Mouse (Mus musculus): ENCODE measurements around the gene Sync. TPM values are rescaled to one million over a fixed set of nuclear protein-coding genes. Genes with fewer than 3 reads are reported as not detected.

Gene Sync
- under 1 TPM; 0.45 to 0.49 (median 0.47) TPM for polyA plus RNA-seq (2017; shearing (Covaris generic))

DNA sequence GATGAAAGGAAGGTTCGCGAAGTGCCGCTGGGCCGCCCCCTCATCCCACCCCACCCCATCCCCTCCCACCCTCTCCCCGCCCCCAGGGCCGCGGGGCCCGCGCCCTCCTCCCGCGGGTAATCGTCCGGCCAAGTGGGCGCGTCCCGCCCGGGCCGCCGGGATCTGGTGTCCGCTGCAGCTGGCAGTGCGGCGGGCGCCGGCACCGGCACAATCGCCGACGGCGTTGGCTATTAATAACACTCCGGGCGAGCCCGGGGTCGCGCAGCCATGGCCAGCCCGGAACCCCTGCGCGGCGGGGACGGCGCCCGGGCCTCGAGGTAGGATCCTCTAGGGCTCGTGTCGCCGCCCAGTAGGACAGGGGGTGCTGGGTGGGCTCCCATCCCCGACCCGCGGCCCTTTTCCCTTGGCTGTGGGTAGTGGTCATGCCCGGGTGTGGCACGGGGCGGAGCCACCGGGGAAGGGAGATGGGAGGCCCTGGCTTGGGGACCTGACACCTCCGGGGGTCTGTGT lies at the start of gene Sync:
TSS of gene Sync (plus strand) at position 146 of the 510 bp plus-strand sequence.
- ATAC-seq, result no peak

DNA sequence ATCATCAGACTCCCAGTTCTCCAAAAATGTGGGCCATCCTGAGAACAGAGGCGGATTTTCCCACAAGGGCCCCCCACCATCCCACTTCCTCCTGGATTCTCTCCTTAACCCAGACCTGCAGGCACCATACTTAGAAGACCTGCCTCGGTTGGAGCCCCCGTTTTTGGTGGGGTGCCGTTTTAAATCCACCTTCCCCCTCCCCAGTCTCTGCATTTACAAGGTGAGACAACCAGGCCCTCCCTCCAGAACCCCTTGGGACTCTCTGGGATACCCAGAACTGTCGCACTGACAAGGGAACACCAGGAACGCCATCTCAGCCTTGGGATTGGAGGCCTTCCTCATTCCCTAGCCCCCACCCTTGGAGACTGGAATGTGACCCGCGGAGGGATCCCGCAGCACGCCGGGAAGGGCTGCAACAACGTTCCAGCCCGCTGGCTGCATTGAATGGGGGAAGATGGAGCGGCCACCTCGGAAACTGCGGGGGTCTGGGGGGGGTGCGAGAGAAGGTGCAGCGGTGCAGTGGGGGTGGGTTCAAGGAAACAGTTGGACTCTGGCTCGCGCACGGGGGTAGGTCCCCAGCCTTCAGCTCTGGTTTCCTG lies 49.5 kb upstream of the Sync start:
- ATAC-seq, result no peak

DNA sequence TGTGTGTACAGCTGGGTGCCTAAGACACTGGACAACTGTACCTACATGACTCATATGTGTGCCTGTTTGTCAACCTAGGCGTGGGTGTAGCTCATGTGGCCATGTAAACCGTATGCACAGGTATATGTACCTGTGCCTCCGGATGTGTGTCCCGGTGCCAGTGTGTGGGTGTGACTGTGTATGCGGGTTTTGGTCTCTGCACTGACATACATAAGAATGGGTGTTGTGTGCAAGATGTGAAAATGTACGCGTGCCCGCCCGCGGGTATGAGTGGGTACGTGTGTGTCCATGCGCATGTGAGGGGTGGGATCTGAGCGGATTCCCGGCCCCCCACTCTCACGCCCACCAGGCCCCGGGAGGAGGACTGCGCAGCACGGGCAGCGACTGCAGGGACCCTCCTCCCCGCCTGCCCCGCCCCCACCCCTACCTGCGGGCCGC lies 48.8 kb upstream of the Sync start:
- ATAC-seq, result no peak

DNA sequence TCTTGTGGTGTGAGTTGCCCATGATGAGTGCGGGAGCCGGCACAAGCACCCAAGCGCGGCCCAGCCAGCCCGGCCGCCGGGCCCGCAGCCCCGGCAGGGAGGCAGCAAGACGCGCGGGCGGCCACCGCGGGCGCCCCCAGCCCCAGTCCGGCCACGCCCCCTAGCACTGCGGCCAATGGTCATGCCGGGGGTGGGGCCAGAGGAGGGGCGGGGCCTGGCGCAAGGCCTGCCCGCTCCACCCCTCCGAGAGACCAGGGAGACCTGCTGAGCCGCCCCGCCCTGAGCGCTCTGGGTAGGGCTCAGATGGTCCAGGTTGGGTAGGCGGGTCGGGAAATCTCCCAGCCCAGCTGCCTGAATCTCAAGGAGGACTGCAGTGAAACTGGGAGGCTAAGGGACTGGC lies 48.3 kb upstream of the Sync start:
- ATAC-seq, result no peak

DNA sequence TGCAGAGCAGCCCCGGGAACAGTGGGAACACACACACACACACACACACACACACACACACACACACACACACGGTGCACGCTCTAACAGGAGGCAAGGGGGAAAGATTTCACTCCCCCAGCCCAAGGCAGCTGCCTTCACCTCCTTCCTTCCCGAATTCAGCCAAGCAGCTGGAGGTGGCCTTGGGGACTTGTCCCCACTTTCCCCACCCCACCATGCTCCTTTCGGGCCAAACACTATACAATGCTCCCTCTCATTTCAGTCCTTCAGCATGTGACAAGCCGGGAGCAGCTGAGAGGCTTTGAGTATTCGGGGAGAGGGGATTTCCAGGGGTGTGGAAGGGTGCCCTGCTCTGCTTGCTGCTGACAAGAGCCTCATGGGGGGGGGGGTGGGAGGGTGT lies 45.5 kb upstream of the Sync start:
- ATAC-seq, result no peak

DNA sequence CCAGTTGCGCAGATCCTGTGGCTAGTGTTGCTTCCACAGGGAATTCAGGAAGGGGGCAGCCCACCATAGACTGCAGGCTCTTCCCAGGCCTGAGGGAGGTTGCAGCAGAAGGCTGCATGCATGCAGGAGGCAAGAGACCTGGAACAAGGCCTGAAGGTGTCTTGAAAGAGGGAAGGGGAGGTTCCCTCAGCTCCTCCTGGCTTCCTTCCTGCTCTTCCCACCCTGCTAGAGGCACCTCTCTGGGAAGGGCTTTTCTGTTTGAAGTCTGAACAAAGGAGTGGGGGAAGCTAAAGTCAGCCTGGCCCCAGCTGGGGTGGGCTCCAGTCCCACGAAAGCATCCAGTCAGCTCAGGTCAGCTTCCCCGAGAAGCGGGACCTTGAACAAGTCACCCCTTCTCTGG lies 45.1 kb upstream of the Sync start:
- ATAC-seq, result no peak

DNA sequence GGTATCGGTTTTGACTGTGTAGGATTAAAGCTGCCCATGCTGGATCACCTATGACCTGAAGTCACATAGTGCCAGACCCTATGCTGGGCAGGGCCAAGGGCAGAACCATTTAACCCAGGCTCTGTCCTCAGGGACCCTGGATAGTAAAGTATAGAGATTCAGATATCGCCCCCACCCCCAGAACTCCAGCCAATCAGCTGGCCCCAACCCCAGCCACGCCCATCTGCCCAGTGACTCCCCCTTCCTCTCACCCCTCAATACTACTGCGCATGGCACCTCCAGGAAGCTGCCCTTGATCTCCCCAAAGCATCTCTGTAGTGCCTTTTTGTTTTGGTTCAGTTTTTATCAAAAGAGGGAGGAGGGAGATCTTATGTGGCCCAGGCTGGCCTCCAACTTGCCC lies 44.7 kb upstream of the Sync start:
- no peak for ATAC-seq

DNA sequence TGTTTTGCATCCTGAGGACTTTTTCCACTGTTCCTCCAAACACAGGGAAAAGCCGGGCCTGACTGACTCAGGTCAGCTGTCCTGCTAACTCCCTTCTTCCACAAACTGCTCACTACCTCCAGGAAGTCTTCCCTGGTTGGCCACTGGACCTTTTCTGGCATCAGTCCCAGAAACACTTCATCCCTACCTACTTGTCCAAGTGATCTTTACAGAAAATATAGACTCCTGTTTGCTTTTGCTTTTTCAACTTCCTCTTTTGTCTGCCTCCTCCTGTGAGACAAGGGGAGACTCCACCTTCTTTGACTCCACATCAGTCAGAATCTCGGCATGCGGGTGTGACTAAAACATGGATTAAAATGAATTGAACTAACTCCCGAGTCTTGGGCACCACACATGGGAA lies 42.6 kb upstream of the Sync start:
- no peak for ATAC-seq

DNA sequence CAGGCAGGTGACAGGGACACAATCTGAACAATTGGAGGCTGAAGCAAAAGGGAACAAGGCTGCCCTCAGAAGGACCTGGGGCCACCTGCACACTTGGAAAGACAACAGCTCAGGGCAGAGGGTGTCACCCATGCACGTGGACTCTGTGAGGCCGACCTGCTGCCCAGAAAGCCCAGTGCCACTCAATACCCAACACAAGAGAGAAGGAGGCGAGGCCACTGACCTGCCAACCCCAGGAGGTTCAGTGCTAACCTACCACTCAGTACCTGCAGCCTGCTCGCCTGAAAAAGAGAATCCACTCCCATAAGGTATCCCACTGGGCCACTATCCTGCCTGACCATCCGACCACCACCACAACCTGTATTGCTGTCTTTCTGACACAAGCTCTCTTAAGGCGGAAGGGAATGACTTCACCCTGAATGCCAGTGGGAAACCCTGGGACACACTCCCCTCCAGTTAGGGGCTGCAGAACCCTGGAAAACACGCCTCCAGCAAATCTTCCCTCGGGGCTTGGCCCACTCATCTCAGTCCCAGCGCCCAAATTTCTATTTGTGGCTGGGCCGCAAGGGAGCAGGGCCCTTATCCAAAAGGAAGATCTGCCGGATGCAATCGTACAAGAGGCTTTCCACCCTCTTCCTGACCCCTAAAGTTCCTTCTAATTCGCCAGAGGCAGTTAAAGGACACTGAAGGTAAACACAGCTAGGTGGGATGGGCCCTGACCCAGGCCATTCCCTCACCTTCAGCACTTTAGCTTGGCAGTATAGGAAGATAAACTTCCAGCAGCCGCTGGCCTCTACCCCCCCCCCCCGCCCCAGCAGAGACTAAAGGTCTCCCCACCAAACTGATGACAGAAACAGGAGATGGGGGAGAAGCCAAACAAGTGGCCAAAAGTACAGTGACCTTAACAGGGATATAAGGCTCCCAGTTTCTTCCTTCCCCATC lies 40.8 kb upstream of the Sync start:
- no peak for ATAC-seq

DNA sequence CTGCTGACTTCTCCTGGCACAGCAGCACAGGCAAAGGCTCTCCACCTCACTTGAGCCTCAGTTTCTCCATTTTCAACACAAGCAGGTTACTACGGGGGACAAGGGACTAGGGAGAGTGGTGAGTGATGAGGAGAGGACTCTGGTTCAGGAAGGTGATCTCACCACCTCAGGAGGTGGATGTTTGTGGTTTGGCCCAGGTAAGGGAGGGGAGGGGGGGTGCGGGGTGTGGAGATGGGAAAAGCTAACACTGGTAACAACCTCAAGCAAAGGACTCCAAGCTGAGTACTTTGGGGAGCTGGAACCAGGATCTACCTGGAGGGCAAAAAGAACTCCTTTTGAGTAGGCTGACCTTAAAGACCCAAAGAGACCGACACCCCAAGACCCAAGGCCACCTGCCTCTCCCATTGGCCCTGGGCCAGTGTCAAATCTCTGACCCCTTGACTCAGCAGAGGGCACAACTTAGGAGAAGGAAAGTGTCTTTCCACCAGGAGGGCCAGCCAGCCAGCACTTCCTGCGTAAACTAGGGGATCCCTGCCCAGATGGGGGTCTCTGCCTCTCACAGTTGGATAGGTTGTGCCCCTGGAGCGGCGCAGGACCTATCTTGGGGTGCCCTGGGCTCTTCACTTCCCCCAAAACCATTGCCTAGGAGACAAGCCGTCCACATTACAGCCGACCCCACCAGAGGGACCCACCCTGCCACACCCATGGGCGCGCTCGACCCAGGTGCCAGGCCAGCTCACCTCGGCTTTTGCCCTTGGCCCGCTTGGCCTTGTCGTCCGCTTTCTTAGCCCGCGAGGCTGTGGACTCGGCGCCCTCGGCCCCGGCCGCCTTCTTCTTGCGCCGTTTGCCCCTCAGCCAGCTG lies 39.8 kb upstream of the Sync start:
- ATAC-seq, result no peak

DNA sequence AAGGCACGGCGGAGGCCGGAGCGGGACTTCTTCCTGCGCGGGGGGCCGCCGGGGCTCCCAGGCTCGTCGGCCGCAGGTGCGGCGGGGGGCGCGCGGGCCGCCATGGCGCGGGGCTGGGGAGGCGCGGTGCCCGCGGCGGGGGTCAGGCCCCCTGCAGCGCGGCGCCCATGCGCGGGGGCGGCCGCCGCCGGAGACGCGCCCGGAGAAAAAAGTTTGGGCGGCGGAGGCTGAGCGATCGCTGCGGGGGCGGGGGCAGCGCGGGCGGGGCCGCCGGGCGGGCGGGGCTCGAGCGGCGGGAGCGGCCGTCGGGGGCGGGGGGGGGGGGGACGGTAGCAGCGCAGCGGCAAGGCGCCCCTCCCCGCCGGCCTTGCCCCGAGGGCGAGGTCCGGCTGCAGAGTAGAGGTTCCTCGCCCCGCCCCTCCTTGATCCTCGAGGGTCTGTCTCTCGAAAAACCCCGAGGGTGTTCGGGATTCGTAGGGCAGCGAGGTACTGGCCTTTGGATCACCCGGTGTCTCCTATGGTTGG lies 39.1 kb upstream of the Sync start:
- ATAC-seq, result no peak

DNA sequence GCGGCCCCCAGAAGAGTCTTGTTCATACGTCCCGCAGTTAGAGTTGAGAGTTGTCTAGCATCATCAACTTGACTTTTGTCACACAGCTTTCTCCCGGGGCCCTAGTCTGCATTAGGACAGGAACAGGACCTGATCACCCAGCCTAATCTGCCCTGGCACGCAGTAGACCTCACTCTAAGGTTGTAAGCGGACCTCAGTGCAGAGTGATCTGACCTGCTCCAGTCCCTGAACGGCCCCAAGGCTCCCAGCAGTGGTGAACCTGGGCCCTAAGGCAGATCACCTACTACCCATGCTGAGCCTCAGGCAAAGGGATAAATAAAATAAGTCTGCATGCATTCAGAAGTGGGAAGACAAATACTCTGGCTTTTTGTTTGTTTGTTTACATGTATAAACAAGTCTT lies 38.1 kb upstream of the Sync start:
- no peak for ATAC-seq

DNA sequence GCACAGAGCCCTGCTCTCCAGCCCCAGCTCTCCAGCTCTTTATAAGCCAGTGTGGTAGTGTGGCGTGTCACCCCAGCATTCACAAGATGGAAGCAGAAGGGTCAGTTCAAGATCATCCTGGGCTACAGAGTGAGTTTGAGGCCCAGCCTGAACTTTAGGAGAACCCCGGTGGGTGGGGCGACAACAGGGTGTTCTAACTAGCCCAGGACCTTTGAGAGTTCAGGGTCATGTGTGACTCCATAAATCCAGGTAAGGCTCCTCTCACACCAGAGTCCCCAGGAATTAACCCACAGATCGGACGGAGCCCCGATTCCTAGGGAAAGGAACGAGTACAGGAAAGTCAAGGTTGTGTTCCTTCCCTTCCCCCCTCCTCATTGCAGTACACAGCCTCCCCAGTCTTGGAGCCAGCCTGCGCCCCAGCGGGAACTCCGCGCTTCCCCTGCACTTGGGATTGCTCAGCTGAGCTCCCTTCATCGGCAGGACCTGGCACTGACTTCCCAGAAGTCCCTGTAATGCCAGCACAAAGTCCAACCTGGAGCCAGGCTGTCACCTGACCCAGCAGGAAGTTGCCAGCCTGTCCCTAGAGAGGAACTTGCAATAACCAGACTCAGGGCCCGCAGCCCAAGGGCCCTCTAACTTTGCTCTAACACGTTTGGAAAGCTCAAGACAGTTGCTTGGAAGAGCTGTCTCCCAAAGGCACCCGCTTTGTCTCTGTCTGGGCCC lies 36.5 kb upstream of the Sync start:
- no peak for ATAC-seq

DNA sequence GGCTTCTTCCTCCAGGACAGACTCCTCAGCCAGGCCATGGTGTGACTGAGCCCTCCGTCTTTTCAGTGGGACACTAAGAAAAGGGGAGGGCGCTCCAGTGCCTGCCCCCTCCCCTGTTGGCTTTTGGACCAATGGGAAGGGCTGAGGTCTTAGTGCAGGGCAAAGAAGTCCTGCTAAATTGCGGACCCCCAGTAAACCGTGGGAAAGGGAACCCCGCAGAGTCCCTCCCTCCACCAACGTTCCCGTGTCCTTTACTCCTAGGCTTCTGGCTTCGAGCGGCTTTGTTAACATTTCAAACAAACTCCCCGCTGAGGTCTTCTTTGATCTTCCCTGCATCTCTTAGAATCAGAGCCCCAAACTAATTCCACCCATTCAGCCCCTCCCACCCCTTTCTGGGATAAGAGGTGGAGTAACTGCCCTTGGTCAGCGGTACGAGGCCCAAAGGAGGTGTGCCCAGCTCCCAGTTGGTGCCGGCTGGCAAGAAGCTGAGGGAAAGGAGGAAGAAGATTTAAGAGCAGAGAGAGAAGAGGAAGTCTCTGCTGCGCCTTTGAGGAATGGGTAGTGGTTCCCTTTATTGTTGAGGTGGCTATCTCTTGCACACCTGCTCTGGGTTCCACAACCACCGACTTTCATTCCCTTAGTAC lies 35.8 kb upstream of the Sync start:
- no peak for ATAC-seq

DNA sequence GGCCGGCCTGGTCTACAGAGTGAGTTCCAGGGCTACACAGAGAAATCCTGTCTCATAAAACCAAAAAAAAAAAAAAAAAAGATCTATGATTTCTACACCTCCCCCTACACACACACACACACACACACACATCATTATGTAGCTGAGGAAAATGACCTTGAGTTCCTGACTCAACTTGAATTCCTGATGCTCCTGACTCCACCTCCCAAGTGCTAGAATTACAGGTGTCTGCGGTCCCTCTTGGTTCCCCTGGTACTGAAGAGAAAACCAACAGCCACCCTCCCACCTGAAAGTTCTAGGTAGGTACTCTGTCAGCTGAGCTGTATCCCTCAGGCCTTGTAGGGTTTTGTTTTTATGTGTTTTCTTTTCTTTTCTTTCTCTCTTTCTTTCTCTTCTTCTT lies 34.9 kb upstream of the Sync start:
- no peak for ATAC-seq

DNA sequence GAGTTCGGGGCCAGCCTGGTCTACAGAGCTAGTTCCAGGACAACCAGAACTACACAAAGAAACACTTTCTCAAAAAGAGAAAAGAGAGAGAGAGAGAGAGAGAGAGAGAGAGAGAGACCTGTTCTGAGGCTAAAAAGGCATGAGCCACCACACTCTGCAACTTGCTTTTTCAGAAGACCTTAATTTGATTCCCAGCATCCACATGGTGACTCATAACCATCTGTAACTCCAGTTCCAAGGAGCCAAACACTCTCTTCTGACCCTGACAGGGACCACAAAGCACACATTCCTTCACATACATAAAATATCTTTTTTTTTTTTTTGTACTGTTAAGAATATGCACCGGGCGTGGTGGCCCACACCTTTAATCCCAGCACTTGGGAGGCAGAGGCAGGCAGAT lies 32.8 kb upstream of the Sync start:
- no peak for ATAC-seq

DNA sequence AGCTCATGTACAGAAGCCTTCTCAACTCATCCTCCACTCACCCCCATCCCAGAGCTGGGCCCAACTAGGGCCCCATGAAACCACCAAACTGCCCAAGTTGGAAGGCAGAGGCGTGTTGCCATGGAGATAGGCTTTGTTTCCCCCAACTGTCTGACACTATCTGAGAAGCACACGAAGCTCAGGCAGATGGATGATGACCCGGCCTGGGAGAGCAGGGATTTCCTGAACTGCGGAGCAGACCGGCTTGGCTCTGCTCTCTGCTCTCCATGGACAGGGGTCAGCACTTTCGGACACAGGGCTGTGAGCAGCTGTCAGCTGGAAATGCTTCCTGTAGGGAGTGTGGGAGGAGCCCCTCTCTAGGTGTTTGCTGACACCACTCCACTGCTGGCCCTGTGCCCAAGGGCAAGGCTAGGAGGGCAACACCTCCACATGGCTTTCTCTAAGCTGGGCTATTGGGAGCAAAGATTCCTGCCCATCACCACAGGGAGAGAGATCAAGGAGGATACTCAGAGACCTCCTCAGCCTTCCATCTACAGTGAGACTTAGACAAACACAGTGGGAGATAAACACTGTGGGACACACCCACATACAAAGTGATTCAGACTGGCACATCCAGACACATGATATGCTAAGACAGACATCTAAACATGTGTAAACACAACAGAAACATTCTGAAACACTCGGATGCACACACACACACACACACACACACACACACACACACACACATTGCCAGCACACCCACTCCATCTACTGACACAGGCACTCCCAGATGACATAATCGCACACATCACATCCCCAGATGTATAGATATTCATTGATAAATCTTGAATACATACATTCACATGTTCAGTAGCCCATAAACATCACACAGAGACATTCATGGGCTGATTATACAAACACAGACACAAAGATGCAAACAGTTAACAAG lies 30.7 kb upstream of the Sync start:
- peak; percentile 74 for ATAC-seq

DNA sequence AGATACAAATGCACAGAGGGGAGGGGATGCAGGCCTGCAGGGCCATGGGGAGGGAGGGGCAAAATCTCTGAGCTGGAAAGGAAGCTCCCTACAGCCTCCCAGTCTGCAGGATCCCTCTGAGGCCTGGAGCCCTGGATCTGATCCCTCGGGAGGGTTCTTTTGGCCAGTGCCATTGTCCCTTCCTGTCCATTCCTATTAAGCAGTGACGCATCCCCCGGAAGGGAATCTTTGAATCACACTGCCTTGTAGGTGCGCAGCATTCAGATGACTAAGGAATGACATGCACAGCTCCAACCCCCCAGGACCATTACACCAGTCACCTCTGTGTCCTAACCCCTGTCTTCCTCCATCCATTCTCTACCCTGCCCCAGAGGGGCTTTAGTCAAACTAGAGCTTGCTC lies 28.3 kb upstream of the Sync start:
- no peak for ATAC-seq

DNA sequence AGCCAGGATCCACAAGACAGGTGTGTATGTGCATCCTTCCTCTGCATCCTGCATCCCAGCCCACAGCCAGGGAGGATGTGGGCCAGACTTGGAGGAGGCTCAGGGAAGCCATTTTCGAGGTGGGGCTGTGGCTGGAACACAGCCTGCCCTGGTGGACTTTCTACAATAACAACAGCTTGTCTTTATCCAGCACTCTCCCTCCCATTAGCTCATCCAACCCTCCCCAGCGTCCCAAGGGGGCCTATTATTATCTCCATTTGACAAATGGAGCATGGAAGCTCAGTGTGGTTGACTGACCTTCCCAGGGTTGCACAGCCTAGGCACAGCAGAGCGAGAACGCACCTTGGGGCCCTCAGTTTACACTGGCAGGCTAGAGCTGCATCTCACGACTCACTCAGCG lies 26.7 kb upstream of the Sync start:
- no peak for ATAC-seq

DNA sequence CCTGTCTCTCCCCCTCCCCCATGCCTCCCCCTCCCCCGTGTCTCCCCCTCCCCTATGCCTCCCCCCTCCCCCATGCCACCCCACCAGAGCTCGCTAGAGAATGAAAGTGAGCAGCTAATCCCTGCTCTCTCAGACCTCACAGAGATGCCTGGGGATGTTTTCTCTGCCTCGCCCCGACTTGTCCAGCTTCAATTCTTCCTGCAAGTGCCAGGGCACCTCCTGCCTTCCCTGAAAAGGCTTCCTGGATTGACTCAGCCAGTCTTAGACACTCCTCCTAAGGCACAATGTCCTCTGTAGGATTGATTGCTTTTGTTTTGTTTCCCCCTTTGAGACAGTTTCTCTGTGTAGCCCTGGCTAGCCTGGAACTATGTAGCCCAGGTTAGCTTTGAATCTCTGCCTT lies 26.2 kb upstream of the Sync start, which contains the start of gene C77080:
TSS of gene C77080 (minus strand) at position 209 of the 400 bp plus-strand sequence.
- ATAC-seq, result no peak
